Comparison of ENCODE assay signal across 8 mouse cellular contexts in genomic region chr8:102596523-102596922, GRCm38 (mm10).
A peak's percentile ranks its signal among the peaks of the same experiment; 100 is the strongest.
DNase-seq lines count a peak whose midpoint lies in the region; ATAC-seq lines count a peak whose summit lies in the region.

No protein-coding gene starts in this region.

- ATAC-seq in inflammation-experienced regulatory T-cells, adult 6 months: no peak

- peak; percentile 76 for DNase-seq in adrenal gland, adult 8-10 months
- peak; percentile 48 for DNase-seq in embryo, embryonic 9.5 days (ENCODE audit: extremely low spot score)
- peak; percentile 38 for DNase-seq in kidney, adult 11 months
- peak; percentile 61 to 69 for DNase-seq in lung, postnatal 4 days
- DNase-seq in frontal cortex, postnatal 36 days (ENCODE audit: low spot score in 2 of 2): no peak
- DNase-seq in left cerebral cortex, adult 8-10 months (ENCODE audit: low spot score in 2 of 2): no peak
- DNase-seq in cerebellum, postnatal 14 days: no peak

Comparison
In these comparisons a context has a peak if more than half of its experiments do, and no peak if none do; other contexts are left out.
1. DNase-seq: peak in adrenal gland, adult 8-10 months (single experiment), embryo, embryonic 9.5 days (single experiment), kidney, adult 11 months (single experiment) and lung, postnatal 4 days (2 of 2); none in frontal cortex, postnatal 36 days (0 of 2), left cerebral cortex, adult 8-10 months (0 of 2) and cerebellum, postnatal 14 days (0 of 2).